Mouse (Mus musculus) forelimb bud, embryonic 11.5 days (tissue): ENCODE measurements around the gene Actr2.
"Not testable (repeated sequence)": the region's sequence is repeated elsewhere in the genome, so short reads cannot be mapped to it uniquely, and the experiment has no call there.

Experiments used
- DNase-seq: peaks from one replicate; pipeline ENCODE4 v3.0.0-alpha.2; 2012; ENCODE audit warnings: low read depth, low spot score

Actr2 gene

DNA sequence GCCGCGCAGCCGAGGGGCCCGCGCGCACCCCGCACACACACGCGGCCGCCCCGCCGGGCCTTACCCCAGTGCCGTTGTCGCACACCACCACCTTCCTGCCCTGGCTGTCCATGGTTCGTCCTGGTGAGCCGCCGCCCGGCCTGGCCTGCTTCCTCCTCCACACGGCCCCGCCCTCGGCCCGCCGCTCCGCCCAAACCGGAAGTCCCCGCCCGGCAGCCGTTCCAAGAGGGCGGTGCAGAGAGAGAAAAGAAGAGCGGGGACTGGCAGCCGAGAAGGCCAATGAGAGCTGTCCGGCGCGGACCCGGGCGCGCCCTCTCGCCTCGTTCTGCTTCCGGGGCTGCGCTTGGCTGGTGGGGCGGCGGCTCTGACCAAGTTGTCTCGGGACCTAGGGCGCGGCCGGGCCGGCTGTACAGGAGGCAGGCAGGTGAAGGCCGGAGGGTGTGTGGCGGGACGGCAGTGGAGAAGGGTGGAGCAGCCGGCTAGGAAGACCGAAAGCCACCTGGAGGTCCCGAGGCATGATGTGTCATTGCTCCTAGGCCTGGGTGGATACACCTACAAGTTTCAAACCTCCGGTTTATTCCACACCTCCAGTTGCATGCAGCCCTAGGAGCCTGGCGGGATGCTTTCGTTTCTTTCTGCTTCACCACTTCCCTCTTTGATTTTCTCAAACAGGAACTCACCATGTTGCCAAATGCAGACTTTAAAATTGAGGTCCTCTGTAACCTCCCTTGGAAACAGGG, at the start of gene Actr2:
TSS of gene Actr2 (minus strand) at position 173 of the 740 bp plus-strand sequence.
- peak; percentile 93 for DNase-seq

DNA sequence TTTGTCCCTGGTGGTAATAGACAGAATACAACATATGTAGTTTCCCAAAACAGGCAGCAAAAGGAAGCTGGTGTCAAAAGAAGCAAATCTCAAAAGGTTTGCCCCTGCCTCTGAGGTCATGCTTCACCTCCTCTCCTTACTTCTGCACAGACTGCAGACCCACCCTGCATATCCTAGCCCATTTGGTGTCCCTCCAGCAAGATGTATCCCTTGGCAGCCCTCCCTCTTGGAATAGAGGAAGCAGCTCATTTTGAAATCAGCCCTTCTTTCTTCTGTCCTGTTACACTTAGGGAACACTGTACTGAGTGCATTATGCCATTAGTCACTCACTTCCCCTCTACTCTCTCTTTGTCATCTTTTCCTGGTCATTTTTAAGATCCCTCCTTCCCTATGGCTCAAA, 46.2 kb upstream of the Actr2 start:
- no peak for DNase-seq

DNA sequence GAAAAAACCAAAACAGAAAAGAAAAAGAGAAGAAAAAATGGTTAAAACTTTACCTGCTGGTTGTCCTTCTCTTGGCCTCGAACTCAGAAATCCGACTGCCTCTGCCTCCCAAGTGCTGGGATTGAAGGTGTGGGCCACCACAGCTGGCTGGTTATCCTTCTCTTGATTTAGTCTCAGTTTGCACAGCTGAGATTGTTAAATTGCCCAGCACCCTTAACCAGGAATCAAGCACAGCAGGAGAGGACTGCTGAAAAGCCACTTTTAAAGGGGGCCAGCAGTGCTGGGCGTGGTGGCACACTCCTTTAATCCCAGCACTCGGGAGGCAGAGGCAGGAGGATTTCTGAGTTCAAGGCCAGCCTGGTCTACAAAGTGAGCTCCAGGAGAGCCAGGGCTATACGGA, 40.8 kb upstream of the Actr2 start:
- DNase-seq, result not testable (repeated sequence)

DNA sequence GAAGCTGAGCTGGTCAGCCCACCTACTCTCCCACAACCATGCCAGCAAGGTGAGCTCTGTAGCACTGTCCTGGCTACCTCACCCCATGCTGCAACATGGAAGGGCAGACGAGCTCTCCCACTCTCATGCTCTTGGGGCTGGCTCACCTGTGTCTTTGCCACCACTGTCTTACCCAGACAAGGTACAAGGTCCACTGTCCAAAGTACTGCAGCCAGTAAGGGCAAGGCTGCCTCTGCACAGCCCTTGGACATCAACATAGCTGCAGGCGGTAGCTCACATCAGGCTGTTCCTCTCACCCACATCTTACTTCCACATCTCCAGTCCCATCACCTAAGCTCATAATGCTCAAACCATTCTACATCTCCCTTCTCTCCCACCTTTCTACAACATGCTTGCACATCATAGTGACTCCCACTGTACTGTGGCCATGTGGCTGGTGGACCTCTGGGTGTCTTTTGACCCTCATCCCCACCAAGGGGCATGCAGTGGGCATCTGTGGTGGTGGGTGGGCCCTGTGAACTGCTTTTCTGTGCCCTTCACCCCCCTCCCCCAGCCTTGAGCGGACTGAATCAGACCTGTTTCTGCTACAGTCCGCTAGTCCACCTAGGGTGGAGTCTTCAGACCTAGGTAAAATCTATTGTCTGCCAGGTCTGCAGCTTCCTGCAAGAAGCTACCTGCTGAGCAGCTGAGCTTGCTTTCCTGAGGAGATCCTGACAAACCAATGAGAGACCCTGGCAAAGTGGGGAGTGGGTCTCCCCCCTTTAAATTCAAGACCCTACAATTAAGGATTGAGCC, 39.6 kb upstream of the Actr2 start:
- no peak for DNase-seq

DNA sequence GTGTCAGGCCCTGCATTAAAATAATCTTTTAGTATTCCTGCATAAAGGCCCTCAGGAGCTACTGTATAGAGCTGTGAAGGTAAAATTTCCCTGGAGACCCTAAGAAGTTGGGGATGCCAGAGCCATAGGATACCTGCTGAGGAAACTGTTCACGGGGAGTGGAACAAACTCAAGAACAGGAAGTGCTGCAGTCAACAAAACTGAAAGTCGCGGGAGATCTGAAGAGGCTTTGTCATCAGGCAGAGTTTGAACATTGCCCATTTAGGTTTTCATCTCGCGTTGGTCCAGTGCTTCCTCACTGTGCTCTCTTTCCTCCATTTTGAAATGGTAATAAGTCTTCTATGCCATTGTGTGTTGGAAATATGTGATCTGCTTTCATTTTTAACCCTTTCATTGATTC, 38.6 kb upstream of the Actr2 start:
- no peak for DNase-seq

DNA sequence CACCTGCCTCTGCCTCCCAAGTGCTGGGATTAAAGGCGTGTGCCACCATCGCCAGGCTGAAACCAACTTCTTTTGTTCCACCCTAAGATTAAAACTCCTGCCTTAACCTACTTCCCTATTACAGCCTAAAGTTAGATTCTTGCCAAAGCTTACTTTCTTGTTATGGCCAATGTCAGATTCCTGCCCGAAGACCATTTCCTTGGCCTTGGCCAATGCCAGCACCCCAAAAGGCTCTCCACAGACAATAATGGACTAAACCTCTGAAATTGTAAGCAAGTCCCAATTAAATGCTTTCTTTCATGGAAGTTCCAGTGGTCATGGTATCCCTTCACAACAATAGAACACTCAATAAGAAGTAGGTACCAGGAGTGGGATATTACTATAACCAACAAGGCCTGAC, 37.2 kb upstream of the Actr2 start:
- DNase-seq, result no peak

DNA sequence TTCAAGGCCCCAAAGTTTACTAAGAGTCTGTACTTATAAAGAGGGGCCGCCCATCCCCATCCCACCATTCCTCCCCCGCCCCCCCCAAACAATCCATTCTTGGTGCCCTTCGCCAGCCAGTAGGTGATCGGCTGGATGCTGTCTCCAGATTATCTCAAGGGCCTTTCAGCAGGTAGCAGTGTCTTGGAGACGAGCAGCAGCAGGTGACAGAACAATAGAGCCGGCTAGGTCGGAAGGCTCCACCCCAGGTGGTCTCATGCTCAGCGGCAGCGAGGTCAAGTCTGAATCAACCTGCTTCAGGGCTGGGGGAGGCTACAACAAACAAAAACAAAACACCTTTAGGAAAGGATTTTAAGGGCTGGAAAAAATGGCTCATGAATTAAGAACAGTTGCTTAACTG, 32.7 kb upstream of the Actr2 start:
- DNase-seq, result no peak

DNA sequence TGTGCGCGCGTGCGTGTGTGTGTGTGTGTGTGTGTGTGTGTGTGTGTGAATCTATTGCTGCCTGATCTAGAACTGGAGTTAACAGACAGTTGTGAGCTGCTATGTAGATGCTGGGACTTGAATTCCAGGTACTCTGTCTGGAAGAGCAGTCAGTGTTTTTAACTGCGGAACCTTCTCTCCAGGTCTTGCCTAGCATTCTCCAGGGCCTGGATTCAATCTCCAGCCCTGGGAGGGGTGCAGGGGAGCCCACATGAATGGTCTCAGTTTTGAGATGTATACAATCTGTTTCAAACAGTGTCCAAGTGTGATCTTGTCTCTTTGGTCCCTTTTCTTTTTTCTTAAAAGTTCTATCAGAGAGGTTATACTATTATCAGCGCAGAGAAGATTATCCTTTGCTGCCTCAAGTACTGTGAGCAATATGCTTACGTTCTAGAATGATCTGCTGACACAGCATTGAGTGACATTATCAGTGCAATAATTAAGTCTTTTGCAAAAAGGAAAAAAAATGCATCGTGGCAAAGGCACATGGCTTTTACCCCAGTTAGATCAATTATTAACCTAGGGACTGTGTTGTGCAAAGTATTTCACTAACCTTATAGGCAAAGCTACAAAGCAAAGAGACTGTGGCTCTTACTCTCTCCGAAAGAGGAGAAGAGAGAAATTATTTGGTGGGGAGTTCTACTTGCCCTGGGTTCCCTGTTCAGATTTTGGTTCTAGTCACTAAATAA, 32.0 kb upstream of the Actr2 start:
- DNase-seq, result no peak

DNA sequence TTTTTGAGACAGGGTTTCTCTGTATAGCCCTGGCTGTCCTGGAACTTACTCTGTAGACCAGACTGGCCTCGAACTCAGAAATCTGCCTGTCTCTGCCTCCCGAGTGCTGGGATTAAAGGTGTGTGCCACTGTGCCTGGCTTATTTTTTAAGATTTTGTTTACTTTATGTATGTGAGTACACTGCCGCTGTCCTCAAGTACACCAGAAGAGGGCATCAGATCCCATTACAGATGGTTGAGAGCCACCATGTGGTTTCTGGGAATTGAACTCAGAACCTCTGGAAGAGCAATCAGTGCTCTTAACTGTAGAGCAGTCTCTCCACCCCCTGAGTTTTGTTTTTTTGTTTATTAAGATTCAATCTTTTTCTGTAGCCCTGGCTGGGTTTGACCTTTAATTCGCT, 31.0 kb upstream of the Actr2 start:
- DNase-seq, result not testable (repeated sequence)

DNA sequence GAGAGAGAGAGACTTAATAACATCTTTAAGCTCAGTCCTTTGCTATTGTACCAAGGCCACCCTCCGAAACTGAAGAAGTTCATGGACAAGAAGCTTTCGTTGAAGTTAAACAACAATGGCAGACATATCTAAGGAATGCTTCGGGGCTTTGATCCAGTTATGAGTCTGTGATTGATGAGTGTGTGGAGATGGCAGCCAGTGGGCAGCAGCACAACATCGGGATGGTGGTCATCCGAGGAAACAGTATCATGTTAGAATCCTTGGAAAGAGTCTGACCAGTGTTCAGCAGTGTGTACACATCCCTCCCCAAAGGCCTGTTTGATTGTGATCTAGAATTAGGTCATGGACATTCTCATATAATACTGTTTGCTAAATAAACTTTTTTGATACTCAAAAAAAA, 29.8 kb upstream of the Actr2 start:
- DNase-seq, result peak; percentile 14

DNA sequence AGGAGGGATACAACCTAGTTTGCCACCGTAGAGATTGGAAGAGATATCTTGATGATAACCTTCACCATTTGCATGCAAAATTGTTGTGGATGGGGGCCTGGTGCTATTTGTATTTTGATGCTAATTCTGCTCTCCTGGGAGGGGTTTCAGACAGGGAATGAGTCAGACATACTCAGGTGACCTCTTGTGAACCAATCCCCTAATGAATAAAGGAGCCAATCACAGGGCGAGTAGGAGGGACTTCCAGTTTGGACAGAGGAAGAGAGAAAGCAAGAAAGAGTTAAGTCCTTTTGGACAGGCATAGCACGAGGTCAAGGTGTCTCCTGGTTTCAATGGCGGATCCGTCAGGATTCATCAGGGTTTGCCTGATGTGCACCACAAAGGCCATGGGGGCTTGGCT, 27.6 kb upstream of the Actr2 start:
- DNase-seq, result no peak

DNA sequence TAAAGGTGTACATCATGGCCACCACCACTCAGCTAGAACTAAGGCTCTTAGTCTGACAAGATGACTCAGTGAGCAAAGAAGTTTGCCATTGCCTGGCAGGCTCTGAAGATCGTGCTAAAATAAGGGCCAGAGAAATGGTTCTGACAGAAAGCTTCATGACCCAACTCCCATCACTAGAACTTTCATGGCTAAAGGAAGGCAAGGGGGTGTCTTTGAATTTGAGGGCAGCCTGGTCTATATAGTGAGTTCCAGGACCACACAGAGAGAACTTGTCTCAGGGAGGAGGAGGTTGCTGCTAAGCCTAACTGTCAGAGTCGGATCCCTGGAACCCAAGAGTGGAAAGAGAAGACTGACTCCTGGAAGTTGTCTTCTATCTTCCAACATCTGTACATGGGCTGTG, 27.0 kb upstream of the Actr2 start:
- no peak for DNase-seq

DNA sequence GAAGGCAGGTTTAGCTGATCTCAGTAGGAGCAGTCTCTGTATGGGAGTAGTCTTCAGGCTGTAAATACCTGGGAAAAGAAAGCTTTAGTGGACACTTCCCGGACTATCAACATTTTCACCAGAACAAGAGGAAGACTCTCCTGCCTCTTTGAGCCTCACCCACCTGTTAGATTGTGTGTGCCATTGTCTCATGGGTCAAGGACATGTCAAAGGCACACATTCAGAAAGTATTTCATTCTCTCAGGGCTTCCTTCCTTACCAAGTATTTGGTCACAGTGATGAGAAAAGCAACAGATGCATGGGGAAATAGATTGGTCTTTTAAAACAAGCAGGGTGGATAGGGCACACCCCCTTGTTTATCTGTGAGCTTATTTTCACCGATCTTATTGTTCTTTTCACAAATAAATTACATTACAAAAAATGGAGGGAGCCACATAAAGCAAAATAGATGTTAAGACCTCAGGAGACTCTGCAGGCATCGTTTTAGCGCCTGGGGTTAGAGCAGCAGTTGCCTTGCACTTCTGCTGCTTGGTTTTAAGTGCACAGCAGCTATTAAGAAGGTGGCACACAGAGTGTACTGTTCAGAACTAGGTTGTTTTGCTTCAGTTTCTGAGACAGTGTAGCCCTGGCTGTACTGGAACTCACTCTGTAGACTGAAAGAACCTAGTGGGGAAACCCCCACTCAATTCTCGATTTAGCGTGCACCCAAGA, 25.9 kb upstream of the Actr2 start:
- DNase-seq, result no peak

DNA sequence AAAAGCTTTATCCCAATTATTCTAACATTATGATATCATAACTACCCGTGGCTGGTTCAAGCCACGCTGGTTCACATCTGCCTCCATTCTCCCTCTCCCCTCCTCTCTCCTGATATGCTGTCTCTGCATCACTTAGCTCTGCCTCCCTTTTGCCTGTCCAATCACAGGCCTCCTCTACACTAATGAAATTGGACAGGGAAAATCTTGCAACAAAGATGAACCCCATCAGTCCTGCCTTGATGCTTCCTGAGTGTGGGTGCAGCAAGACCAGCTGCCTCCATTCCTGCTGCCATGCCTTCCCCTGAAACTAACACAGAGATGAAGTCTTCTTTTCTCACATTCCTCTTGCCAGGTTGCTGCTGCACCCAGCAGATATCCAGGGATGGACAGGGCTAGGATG, 25.2 kb upstream of the Actr2 start:
- DNase-seq, result no peak

DNA sequence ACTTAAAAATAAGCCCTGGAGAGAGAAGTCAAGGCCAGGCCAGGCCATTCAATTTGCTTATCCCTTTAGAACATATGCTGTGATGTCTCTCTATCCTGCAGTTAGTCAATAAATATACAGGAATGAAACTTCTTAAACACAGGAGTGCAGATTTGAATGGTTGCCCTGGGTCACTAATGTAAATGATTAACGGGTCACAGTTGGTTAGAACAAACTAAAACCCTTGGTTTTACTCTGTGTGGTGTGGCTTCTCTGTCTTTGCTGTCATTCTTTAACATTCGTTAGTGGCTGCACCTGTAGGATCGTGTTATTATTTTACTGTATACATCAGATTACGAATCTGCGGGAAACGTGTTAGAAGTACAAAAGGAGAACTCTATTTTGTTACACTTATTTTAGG, 23.6 kb upstream of the Actr2 start:
- no peak for DNase-seq

DNA sequence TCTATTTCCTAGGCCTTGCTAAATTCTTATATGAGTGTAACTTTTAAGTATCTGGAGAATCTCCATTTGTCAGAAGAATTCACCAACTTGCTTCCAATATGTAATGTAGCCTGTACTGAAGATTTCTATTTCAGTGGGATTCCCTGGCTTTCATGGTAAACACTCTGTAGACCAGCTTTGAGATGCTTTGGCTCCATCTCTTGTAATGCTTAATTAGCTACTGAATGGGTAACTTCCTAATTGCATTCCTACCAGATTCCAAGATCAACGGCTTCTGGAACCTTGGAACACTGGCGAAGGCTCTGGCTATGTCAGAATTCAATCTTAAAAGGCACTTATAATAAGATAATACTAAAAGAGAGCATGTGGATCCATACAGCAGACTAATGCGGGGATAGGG, 22.2 kb upstream of the Actr2 start:
- DNase-seq, result not testable (repeated sequence)

DNA sequence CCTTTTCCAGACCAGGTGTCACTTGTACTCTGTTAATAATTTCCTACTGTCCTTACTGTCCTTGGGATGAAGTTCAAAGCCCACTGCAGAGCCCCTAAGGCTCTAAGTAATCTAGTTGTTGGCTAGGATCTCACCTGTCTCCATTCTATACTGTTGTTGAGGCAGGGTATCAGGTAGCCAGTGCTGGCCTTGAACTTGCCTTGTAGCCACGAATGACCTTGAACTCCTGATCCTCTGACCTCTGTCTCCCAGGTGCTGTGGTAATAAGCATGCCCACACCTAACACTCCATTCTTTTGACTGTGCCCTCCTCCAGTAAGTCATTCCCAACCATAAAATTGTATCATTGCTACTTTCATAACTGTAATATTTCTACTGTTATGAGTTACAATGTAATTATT, 21.0 kb upstream of the Actr2 start:
- no peak for DNase-seq

DNA sequence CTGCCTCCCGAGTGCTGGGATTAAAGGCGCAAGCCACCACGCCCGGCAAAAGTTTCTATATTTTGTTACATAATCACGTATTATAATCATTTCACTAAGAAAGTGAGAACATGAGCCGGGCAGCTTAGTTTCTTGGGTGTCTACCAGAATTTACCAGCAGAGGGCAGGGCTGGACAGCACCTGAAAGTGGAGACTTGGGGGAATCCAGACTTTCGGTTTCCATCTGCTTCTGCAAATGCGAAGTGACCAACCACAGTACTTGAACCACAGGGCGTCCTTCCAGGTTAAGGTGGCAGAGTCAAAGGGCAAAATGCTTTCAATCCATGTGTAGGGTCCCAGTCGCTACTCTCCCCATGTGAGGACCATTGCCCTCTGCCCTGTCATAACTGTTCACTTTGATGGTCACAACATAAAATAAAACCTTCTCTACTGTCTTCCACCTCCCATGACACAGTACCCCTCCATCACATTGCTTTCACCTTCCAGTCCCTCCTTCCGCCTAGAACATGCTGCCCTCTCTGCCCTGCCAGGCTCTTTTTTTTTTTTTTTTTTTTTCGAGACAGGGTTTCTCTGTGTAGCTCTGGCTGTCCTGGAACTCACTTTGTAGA, 20.3 kb upstream of the Actr2 start:
- peak; percentile 65 for DNase-seq

DNA sequence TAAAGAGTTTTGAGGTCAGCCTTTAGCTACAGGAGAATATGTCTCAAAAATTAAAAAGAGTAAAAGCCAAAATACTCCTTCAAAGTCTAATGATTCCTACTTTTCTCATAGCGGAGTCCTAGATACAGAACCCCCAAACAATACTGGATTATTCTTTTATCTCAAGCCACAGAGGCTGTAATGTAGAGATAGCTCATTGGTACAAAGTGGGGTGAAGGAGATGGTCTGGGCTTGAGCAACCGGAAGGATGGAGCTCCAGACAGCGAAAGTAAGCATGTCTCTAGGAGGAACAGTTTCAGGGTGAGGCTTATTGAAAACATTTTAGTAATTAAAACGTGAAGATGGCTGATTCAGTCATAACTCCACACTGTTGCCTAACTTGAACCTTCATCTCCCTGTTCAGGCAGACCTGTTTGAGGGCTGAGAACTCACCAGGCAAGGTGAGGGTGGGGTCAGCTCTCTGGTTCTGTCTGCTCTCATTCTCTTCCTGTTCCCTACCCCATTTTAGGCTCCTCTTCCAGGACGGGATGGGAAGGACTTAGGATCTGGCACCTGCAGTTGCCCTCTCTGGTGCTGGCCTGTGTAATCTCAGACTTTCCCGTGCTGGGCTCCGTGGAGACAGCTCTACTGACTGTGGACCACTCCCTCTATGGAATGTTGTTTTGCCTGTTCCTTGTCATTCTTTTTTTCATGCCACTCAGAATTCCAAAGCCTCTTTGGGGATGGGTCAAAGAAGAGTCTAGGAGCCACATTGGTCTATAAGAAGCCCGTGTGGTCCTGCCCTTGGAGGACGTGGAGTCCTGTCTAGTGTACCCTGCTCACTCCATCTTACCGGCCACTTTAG, 14.2 kb upstream of the Actr2 start:
- DNase-seq, result no peak

DNA sequence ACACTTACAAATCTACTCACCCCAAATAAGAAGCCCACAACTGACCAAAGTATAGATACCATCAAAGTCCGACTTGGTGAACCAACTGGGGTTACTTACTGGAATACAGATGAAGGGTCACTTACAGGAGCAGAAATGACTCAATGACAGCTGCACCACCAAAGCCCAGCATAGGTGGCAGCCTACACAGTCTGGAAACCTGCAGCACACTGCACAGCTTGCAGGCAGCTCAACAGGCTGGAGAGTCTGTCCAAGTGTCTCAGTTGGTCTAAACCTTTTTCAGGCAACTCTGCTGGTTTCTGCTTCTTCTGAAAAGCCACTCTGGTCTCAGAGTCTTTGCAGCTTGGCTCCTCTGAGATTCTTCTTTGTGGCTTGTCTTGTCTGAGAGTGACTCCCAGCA, 12.7 kb upstream of the Actr2 start:
- DNase-seq, result no peak

DNA sequence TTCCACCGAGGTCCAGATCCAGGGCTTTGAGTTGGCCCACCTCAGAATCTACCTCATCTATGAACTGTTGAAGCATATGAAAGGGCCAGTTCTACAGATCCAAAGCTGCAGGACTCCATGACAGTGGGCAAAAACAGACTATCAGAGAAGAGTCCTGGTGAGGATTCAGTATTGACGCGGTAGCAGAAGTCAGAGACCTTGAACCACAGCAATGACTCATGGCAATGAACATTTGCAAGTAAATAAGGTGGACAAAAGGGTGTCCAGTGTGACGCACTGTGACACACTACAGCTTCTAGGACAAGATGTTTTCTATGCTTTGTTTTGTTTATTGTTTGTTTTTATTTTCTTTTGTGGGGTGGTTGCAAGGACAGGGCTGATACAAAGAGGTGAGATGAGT, 4.0 kb upstream of the Actr2 start:
- no peak for DNase-seq
